Mouse (Mus musculus) 416B (cell line): Measurements from ENCODE around the gene Jarid2.

ENCODE experiments used
- DNase-seq: peaks from one replicate; pipeline ENCODE4 v3.0.0; 2011; ENCODE audit warnings: low read depth

Jarid2 gene

GRCm38 (mm10) chr13:44960542-44961291 is 231.4 kb downstream of the Jarid2 start:
- no peak for DNase-seq
